Comparison of ENCODE assay signal across 7 mouse cellular contexts in the genomic region with DNA sequence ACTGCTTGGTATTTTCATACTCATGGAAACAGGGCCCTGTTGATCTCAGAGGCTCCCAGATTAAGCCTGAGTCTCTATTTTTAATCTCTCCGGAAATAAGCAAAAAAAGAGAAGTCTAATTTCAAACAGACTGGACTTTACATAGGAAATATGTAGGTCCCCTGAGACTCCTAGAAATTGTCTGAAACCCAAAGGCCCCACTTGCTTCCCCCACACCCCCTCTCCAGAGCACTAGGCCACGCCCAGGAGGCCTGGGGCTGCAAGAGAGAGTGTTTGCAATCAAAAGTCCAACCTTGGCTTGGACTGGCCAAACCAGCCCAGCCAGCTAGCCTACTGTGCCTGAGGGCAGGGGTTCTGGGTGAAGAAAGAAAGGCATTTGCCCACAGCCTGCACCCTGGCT.
DNase-seq lines count a peak whose midpoint lies in the region; ATAC-seq lines count a peak whose summit lies in the region.

No protein-coding gene starts in this region.

- no peaks in the 10 kb centered on the region for H3K9me3 ChIP-seq in limb, embryonic 12.5 days
- no peaks in the 10 kb centered on the region for H3K9me3 ChIP-seq in stomach, embryonic 15.5 days

- H3K4me1 ChIP-seq in limb, embryonic 12.5 days (replicated peaks), result peaks cover 22% of the 10 kb centered on the region
- peaks cover 14% of the 10 kb centered on the region for H3K4me1 ChIP-seq in stomach, embryonic 15.5 days

- peak; percentile 81 for DNase-seq in urinary bladder, postnatal 14 days (ENCODE audit: low spot score)
- no peak for DNase-seq in urinary bladder, adult 2 months (ENCODE audit: low spot score)
- DNase-seq in frontal cortex, postnatal 36 days (ENCODE audit: low spot score in 2 of 2), result no peak
- DNase-seq in layer of hippocampus, postnatal 14 days (ENCODE audit: low spot score in 2 of 2), result no peak

- H3K9ac ChIP-seq in limb, embryonic 12.5 days (replicated peaks), result no peak overlapping the region
- H3K9ac ChIP-seq in stomach, embryonic 15.5 days, result no peak overlapping the region

- no peaks in the 10 kb centered on the region for H3K36me3 ChIP-seq in limb, embryonic 12.5 days
- no peaks in the 10 kb centered on the region for H3K36me3 ChIP-seq in stomach, embryonic 15.5 days

- peak overlapping the region; percentile 73 for H3K27ac ChIP-seq in limb, embryonic 12.5 days
- H3K27ac ChIP-seq in stomach, embryonic 15.5 days, result peak overlapping the region; percentile 79

- H3K4me3 ChIP-seq in limb, embryonic 12.5 days (replicated peaks), result no peak overlapping the region
- no peak overlapping the region for H3K4me3 ChIP-seq in stomach, embryonic 15.5 days (replicated peaks)

- no peaks in the 10 kb centered on the region for H3K27me3 ChIP-seq in limb, embryonic 12.5 days
- no peaks in the 10 kb centered on the region for H3K27me3 ChIP-seq in stomach, embryonic 15.5 days (replicated peaks)

- peak; percentile 47 to 78; a peak in 3 of 4 replicates for ATAC-seq in hematopoietic stem cell, adult 5-6 weeks (replicated peaks in 1 of 2; ENCODE audit: insufficient read depth in 1 of 2, low FRiP score in 2 of 2, low TSS enrichment in 1 of 2, low read depth in 1 of 2, poor library complexity in 2 of 2, severe bottlenecking in 2 of 2)
- no peak for ATAC-seq in limb, embryonic 12.5 days (ENCODE audit: insufficient number of reproducible peaks, insufficient read depth, low FRiP score, low TSS enrichment, low read depth)
- ATAC-seq in stomach, embryonic 15.5 days (ENCODE audit: insufficient read depth, low FRiP score, low read depth), result peak; percentile 84

- no peak overlapping the region for H3K4me2 ChIP-seq in limb, embryonic 12.5 days
- no peak overlapping the region for H3K4me2 ChIP-seq in stomach, embryonic 15.5 days

- 49% methylated on average over 2 of the region's 2 CpGs for WGBS in limb, embryonic 12.5 days
- WGBS in stomach, embryonic 15.5 days, result 51% methylated on average over 2 of the region's 2 CpGs
